Mouse (Mus musculus) forebrain, embryonic 15.5 days (tissue): ENCODE data around the gene Nagpa. TPM values are rescaled to one million over a fixed set of nuclear protein-coding genes. Genes with fewer than 3 reads are reported as not detected.
A peak's percentile ranks its signal among the peaks of the same experiment; 100 is the strongest.
"Not testable (repeated sequence)": the region's sequence is repeated elsewhere in the genome, so short reads cannot be mapped to it uniquely, and the experiment has no call there.

ENCODE experiments used
- ATAC-seq: fragments of 200-750 bp; cut with Nextera tagmentation; replicated peaks from 2 replicates; pipeline ENCODE4 v1.8.0; 2017; ENCODE audit warnings: mild to moderate bottlenecking, moderate TSS enrichment, moderate library complexity
- H3K27ac ChIP-seq: fragments of 300-500 bp; sonication (generic); replicated peaks from 2 replicates; pipeline ENCODE4 v1.5.1; 2015; ENCODE audit warnings: mild to moderate bottlenecking, inconsistent platforms
- H3K27me3 ChIP-seq: fragments of 300-500 bp; sonication (generic); 2 replicates; pipeline ENCODE4 v1.6.1; 2015; ENCODE audit warnings: inconsistent platforms
- H3K36me3 ChIP-seq: fragments of 300-500 bp; sonication (generic); 2 replicates; pipeline ENCODE4 v1.6.1; 2015; ENCODE audit warnings: mild to moderate bottlenecking, inconsistent platforms
- H3K4me1 ChIP-seq: fragments of 300-500 bp; sonication (generic); 2 replicates; pipeline ENCODE4 v1.6.1; 2015; ENCODE audit warnings: inconsistent platforms
- H3K4me2 ChIP-seq: fragments of 300-500 bp; sonication (generic); replicated peaks from 2 replicates; pipeline ENCODE4 v1.6.1; 2015; ENCODE audit warnings: mild to moderate bottlenecking, inconsistent platforms
- H3K4me3 ChIP-seq: fragments of 300-500 bp; sonication (generic); 2 replicates; pipeline ENCODE4 v1.5.1; 2015; ENCODE audit warnings: mild to moderate bottlenecking, inconsistent platforms
- H3K9ac ChIP-seq: fragments of 300-500 bp; sonication (generic); replicated peaks from 2 replicates; pipeline ENCODE4 v1.6.1; 2015; ENCODE audit warnings: mild to moderate bottlenecking, inconsistent platforms
- H3K9me3 ChIP-seq: fragments of 300-500 bp; sonication (generic); 2 replicates; pipeline ENCODE4 v1.6.1; 2016; ENCODE audit warnings: inconsistent platforms
- WGBS: fragments of 180-500 bp; shearing (Covaris S2); methylation state at CpG from one replicate; pipeline ENCODE4 v1.1.7; 2015; ENCODE audit warnings: mixed read lengths; 5-methylcytosine and 5-hydroxymethylcytosine counted together
- polyA plus RNA-seq: library from polyadenylated mRNA; unstranded; fragments of >200 nt; fragmentation: Nextera tagmentation; extraction: Ambion mirVana; gene quantifications from 2 replicates; pipeline ENCODE4 v1.2.1, GENCODE M21; 2015

Nagpa gene
- polyA plus RNA-seq, result 11.6 and 12.8 TPM in 2 replicates

- Histone ChIP-seq H3K9ac (peak within 1 kb of the TSS; percentile 54), H3K4me2 (peak within 1 kb of the TSS; percentile 96), H3K4me3 (peak within 1 kb of the TSS; percentile 71), H3K27ac (peak within 1 kb of the TSS; percentile 33), H3K27me3 (peaks cover 3% of the 10 kb centered on the region; the same call in 1 of the 2 replicates), H3K9me3 (no peaks in the 10 kb centered on the region), H3K36me3 (no peaks in the 10 kb centered on the region), H3K4me1 (peaks cover 17% of the 10 kb centered on the region)
- ATAC-seq, result peak; percentile 94
- 5% methylated on average over 40 of the region's 40 CpGs for WGBS
Observed at GRCm38 (mm10) chr16:5203668-5204433, at the start of gene Nagpa. Gene Nagpa, minus strand, starts transcription at chr16:5204012.

GRCm38 (mm10) chr16:5252260-5252659 is 48.4 kb upstream of the Nagpa start:
- H3K27ac ChIP-seq, result no peak overlapping the region
- WGBS, result 97% methylated on average over 2 of the region's 2 CpGs
- H3K4me3 ChIP-seq, result no peak overlapping the region
- H3K27me3 ChIP-seq, result no peaks in the 10 kb centered on the region
- H3K9me3 ChIP-seq, result no peaks in the 10 kb centered on the region
- peaks cover 19% of the 10 kb centered on the region for H3K4me1 ChIP-seq
- no peaks in the 10 kb centered on the region for H3K36me3 ChIP-seq
- ATAC-seq, result no peak
- H3K9ac ChIP-seq, result no peak overlapping the region
- H3K4me2 ChIP-seq, result no peak overlapping the region

GRCm38 (mm10) chr16:5250891-5251290 is 47.1 kb upstream of the Nagpa start:
- H3K4me3 ChIP-seq, result no peak overlapping the region
- no peaks in the 10 kb centered on the region for H3K27me3 ChIP-seq
- H3K4me1 ChIP-seq, result peaks cover 14% of the 10 kb centered on the region
- no peak overlapping the region for H3K27ac ChIP-seq
- no peak overlapping the region for H3K9ac ChIP-seq
- H3K4me2 ChIP-seq, result no peak overlapping the region
- no peaks in the 10 kb centered on the region for H3K9me3 ChIP-seq
- ATAC-seq, result no peak
- 91% methylated on average over 3 of the region's 3 CpGs for WGBS
- no peaks in the 10 kb centered on the region for H3K36me3 ChIP-seq

GRCm38 (mm10) chr16:5244411-5244810 is 40.6 kb upstream of the Nagpa start:
- H3K36me3 ChIP-seq, result peaks cover 21% of the 10 kb centered on the region
- no peak overlapping the region for H3K4me3 ChIP-seq
- WGBS, result 32% methylated on average over 7 of the region's 7 CpGs

GRCm38 (mm10) chr16:5242882-5243281 is 39.1 kb upstream of the Nagpa start:
- no peaks in the 10 kb centered on the region for H3K27me3 ChIP-seq
- no peak overlapping the region for H3K27ac ChIP-seq
- no peak overlapping the region for H3K4me2 ChIP-seq
- no peak overlapping the region for H3K4me3 ChIP-seq
- no peak overlapping the region for H3K9ac ChIP-seq
- peaks cover 26% of the 10 kb centered on the region for H3K36me3 ChIP-seq
- no peak for ATAC-seq
- no peaks in the 10 kb centered on the region for H3K4me1 ChIP-seq
- WGBS, result 88% methylated on average over 6 of the region's 6 CpGs
- no peaks in the 10 kb centered on the region for H3K9me3 ChIP-seq

More at GRCm38 (mm10) chr16:5244411-5244810, 40.6 kb upstream of the Nagpa start:
- Histone ChIP-seq H3K9me3 (no peaks in the 10 kb centered on the region), H3K9ac (no peak overlapping the region), H3K27me3 (no peaks in the 10 kb centered on the region), H3K4me1 (no peaks in the 10 kb centered on the region), H3K27ac (no peak overlapping the region), H3K4me2 (no peak overlapping the region)
- no peak for ATAC-seq

- Histone ChIP-seq H3K27me3 (no peaks in the 10 kb centered on the region), H3K9ac (no peak overlapping the region), H3K27ac (no peak overlapping the region), H3K4me2 (no peak overlapping the region), H3K9me3 (no peaks in the 10 kb centered on the region), H3K4me1 (no peaks in the 10 kb centered on the region), H3K4me3 (no peak overlapping the region), H3K36me3 (peaks cover 26% of the 10 kb centered on the region)
- no peak for ATAC-seq
- WGBS, result 91% methylated on average over 4 of the region's 4 CpGs
Observed at GRCm38 (mm10) chr16:5242355-5242754, 38.5 kb upstream of the Nagpa start.

GRCm38 (mm10) chr16:5233418-5234313 is 29.9 kb upstream of the Nagpa start, which contains the start of gene Alg1:
Gene Alg1, plus strand, starts transcription at chr16:5233621.
- H3K4me3 ChIP-seq, result peak within 1 kb of the TSS; percentile 77
- WGBS, result 3% methylated on average over 47 of the region's 47 CpGs
- peak within 1 kb of the TSS; percentile 61 for H3K27ac ChIP-seq
- H3K9ac ChIP-seq, result peak within 1 kb of the TSS; percentile 70
- no peaks in the 10 kb centered on the region for H3K27me3 ChIP-seq
- no peaks in the 10 kb centered on the region for H3K36me3 ChIP-seq
- H3K4me2 ChIP-seq, result peak within 1 kb of the TSS; percentile 75
- no peaks in the 10 kb centered on the region for H3K9me3 ChIP-seq
- H3K4me1 ChIP-seq, result peaks cover 12% of the 10 kb centered on the region
- ATAC-seq, result peak; percentile 97

- H3K9ac ChIP-seq, result no peak overlapping the region
- H3K4me3 ChIP-seq, result peak overlapping the region; percentile 77
- H3K27me3 ChIP-seq, result no peaks in the 10 kb centered on the region
- peak overlapping the region; percentile 75 for H3K4me2 ChIP-seq
- 67% methylated on average over 4 of the region's 4 CpGs for WGBS
- H3K4me1 ChIP-seq, result peaks cover 12% of the 10 kb centered on the region
- no peaks in the 10 kb centered on the region for H3K9me3 ChIP-seq
- ATAC-seq, result peak; percentile 31; the same call in 1 of the 2 replicates
- H3K27ac ChIP-seq, result no peak overlapping the region
- H3K36me3 ChIP-seq, result no peaks in the 10 kb centered on the region
Observed at GRCm38 (mm10) chr16:5232982-5233381, 29.2 kb upstream of the Nagpa start.

GRCm38 (mm10) chr16:5228103-5228502 is 24.3 kb upstream of the Nagpa start:
- not testable (repeated sequence) for H3K4me3 ChIP-seq, H3K36me3 ChIP-seq, H3K27ac ChIP-seq, H3K27me3 ChIP-seq, ATAC-seq, H3K9me3 ChIP-seq, H3K9ac ChIP-seq, H3K4me2 ChIP-seq, H3K4me1 ChIP-seq
- WGBS, result 77% methylated on average over 3 of the region's 3 CpGs

- not testable (repeated sequence) for H3K27me3 ChIP-seq, H3K27ac ChIP-seq, H3K9me3 ChIP-seq, H3K4me2 ChIP-seq, H3K4me3 ChIP-seq, H3K4me1 ChIP-seq, ATAC-seq, H3K9ac ChIP-seq, H3K36me3 ChIP-seq
- 83% methylated on average over 19 of the region's 19 CpGs for WGBS
Observed at GRCm38 (mm10) chr16:5227501-5227900, 23.7 kb upstream of the Nagpa start.

GRCm38 (mm10) chr16:5226534-5226933 is 22.7 kb upstream of the Nagpa start:
- not testable (repeated sequence) for H3K36me3 ChIP-seq, H3K4me3 ChIP-seq, H3K9ac ChIP-seq, H3K4me1 ChIP-seq, H3K4me2 ChIP-seq, H3K9me3 ChIP-seq, H3K27ac ChIP-seq, ATAC-seq, H3K27me3 ChIP-seq
- WGBS, result 2% methylated on average over 1 of the region's 1 CpGs

GRCm38 (mm10) chr16:5222140-5222539 is 18.3 kb upstream of the Nagpa start, which contains the start of gene AU021092:
Gene AU021092, minus strand, starts transcription at chr16:5222299.
- ATAC-seq, result no peak
- Histone ChIP-seq H3K9ac (no peak within 1 kb of the TSS), H3K36me3 (no peaks in the 10 kb centered on the region), H3K4me2 (no peak within 1 kb of the TSS), H3K27ac (0 out of 2 replicates have a peak within 1 kb of the TSS, but pooled peaks have one; percentile 8), H3K9me3 (no peaks in the 10 kb centered on the region), H3K27me3 (peaks cover 3% of the 10 kb centered on the region), H3K4me3 (no peak within 1 kb of the TSS), H3K4me1 (no peaks in the 10 kb centered on the region)
- 74% methylated on average over 6 of the region's 6 CpGs for WGBS
